ENCODE assay signal across 11 mouse cellular contexts in genomic region chr3:102158759-102159422, GRCm38 (mm10). TPM values are rescaled to one million over a fixed set of nuclear protein-coding genes. Genes with fewer than 3 reads are reported as not detected.
DNase-seq lines count a peak whose midpoint lies in the region; ATAC-seq and TF ChIP-seq lines count a peak whose summit lies in the region.
"Had no signal": no experiment of that assay in that cellular context is flagged by ENCODE, and none has a peak within 500 bp of the region (broad histone marks: within the 10 kb centered on the region; RNA-seq: fewer than 3 reads in every experiment).

No protein-coding gene starts in this region.

- H3K27me3 ChIP-seq in heart, embryonic 10.5 days (ENCODE audit: insufficient read depth, poor library complexity, severe bottlenecking), result no peaks in the 10 kb centered on the region
- H3K27me3 ChIP-seq in liver, embryonic 12.5 days (replicated peaks), result no peaks in the 10 kb centered on the region
- no peaks in the 10 kb centered on the region for H3K27me3 ChIP-seq in liver, embryonic 11.5 days (replicated peaks; ENCODE audit: control insufficient read depth, insufficient read depth, low read length)
- no peaks in the 10 kb centered on the region for H3K27me3 ChIP-seq in MEL (ENCODE audit: control insufficient read depth in 1 of 2, insufficient read depth in 2 of 2, low read length in 2 of 2)
- no peaks in the 10 kb centered on the region for H3K27me3 ChIP-seq in liver, postnatal 0 days (ENCODE audit: insufficient read depth, low read length)
- H3K27me3 ChIP-seq: limb, embryonic 15.5 days had no signal

- no peaks in the 10 kb centered on the region for H3K9me3 ChIP-seq in heart, embryonic 10.5 days
- no peaks in the 10 kb centered on the region for H3K9me3 ChIP-seq in liver, embryonic 12.5 days (replicated peaks)
- no peaks in the 10 kb centered on the region for H3K9me3 ChIP-seq in liver, embryonic 11.5 days (ENCODE audit: control insufficient read depth, low read length)
- H3K9me3 ChIP-seq in MEL (replicated peaks; ENCODE audit: insufficient read depth, low read length), result no peaks in the 10 kb centered on the region
- no peaks in the 10 kb centered on the region for H3K9me3 ChIP-seq in liver, postnatal 0 days (ENCODE audit: low read length)
- H3K9me3 ChIP-seq: limb, embryonic 15.5 days had no signal

- ATAC-seq in liver, embryonic 12.5 days, result no peak
- ATAC-seq in liver, embryonic 11.5 days (replicated peaks; ENCODE audit: low FRiP score), result no peak
- peak; percentile 43; the same call in 1 of the 2 replicates for ATAC-seq in liver, postnatal 0 days
- ATAC-seq: CD4-positive, CD25-positive, alpha-beta regulatory T cell, adult 4 months had no signal

- TF ChIP-seq CTCF in MEL (IDR thresholded peaks at IDR 0.05 in 2 of 3, conservative IDR thresholded peaks at IDR 0.05 in 1 of 3; ENCODE audit: control insufficient read depth in 1 of 3, insufficient read depth in 1 of 3, low read depth in 2 of 3, low read length in 3 of 3, poor library complexity in 1 of 3, severe bottlenecking in 1 of 3), result no peak
- TF ChIP-seq CTCF in liver, postnatal 0 days (IDR thresholded peaks at IDR 0.05; ENCODE audit: low read depth), result no peak

- H3K36me3 ChIP-seq in heart, embryonic 10.5 days, result peaks cover 80% of the 10 kb centered on the region
- H3K36me3 ChIP-seq in liver, embryonic 12.5 days, result peaks cover 90% of the 10 kb centered on the region
- peaks cover 36% of the 10 kb centered on the region for H3K36me3 ChIP-seq in liver, embryonic 11.5 days (ENCODE audit: control insufficient read depth, insufficient read depth, low read length)
- H3K36me3 ChIP-seq in MEL (ENCODE audit: control insufficient read depth in 1 of 2, insufficient read depth in 2 of 2, low read length in 2 of 2), result peaks cover 0 to 15% of the 10 kb centered on the region in 2 experiments; a peak in 2 of 4 replicates
- peaks cover 54% of the 10 kb centered on the region for H3K36me3 ChIP-seq in liver, postnatal 0 days (replicated peaks; ENCODE audit: insufficient read depth, low read length)

- TF ChIP-seq EP300 in MEL (IDR thresholded peaks at IDR 0.05; ENCODE audit: low read depth in 1 of 2, low read length in 2 of 2), result no peak
- no peak for TF ChIP-seq EP300 in liver, postnatal 0 days (IDR thresholded peaks at IDR 0.05; ENCODE audit: low read depth)

- DNase-seq in heart, embryonic 10.5 days (ENCODE audit: low spot score), result peak; percentile 76
- no peak for DNase-seq in heart, adult 9 months (ENCODE audit: low spot score in 2 of 2)
- DNase-seq in liver, embryonic 11.5 days (ENCODE audit: low spot score), result no peak
- DNase-seq in MEL (ENCODE audit: low read depth, low spot score), result peak; percentile 41
- DNase-seq in liver, postnatal 0 days, result no peak
- no peak for DNase-seq in ovary, adult 18-20 months (ENCODE audit: low spot score)
- DNase-seq in retina, embryonic 14.5 days (ENCODE audit: low spot score), result no peak
- DNase-seq: cerebellum, adult 8-10 months had no signal

- no peak overlapping the region; the same call in 1 of the 2 replicates for H3K9ac ChIP-seq in liver, embryonic 12.5 days
- no peak overlapping the region for H3K9ac ChIP-seq in liver, embryonic 11.5 days (ENCODE audit: low read depth, low read length)
- no peak overlapping the region for H3K9ac ChIP-seq in MEL (ENCODE audit: control insufficient read depth, low read depth, low read length, poor library complexity, severe bottlenecking)
- H3K9ac ChIP-seq in liver, postnatal 0 days (replicated peaks), result no peak overlapping the region; the same call in 1 of the 2 replicates
- H3K9ac ChIP-seq: limb, embryonic 15.5 days had no signal

- H3K79me2 ChIP-seq in MEL (ENCODE audit: control insufficient read depth, insufficient read depth, low read length, poor library complexity), result no peaks in the 10 kb centered on the region

- peak overlapping the region; percentile 83; the same call in 1 of the 2 replicates for H3K4me2 ChIP-seq in liver, embryonic 12.5 days
- no peak overlapping the region for H3K4me2 ChIP-seq in liver, embryonic 11.5 days
- no peak overlapping the region for H3K4me2 ChIP-seq in liver, postnatal 0 days (ENCODE audit: low read depth, low read length)
- H3K4me2 ChIP-seq: limb, embryonic 15.5 days had no signal

- no peak for TF ChIP-seq RAD21 in MEL (IDR thresholded peaks at IDR 0.05; ENCODE audit: low read depth, low read length)

- WGBS in heart, embryonic 10.5 days, result 82% methylated on average over 14 of the region's 14 CpGs
- 67% methylated on average over 14 of the region's 14 CpGs for WGBS in liver, embryonic 12.5 days (ENCODE audit: insufficient replicate concordance)
- 74% methylated on average over 14 of the region's 14 CpGs for WGBS in liver, embryonic 11.5 days
- WGBS in liver, postnatal 0 days (ENCODE audit: insufficient replicate concordance), result 72% methylated on average over 14 of the region's 14 CpGs

- no peak overlapping the region for H3K4me3 ChIP-seq in heart, embryonic 10.5 days
- no peak overlapping the region for H3K4me3 ChIP-seq in liver, embryonic 12.5 days
- no peak overlapping the region for H3K4me3 ChIP-seq in liver, embryonic 11.5 days (ENCODE audit: low read depth, low read length)
- no peak overlapping the region for H3K4me3 ChIP-seq in MEL (ENCODE audit: control insufficient read depth in 1 of 2, insufficient read depth in 1 of 2, low read depth in 2 of 2, low read length in 2 of 2)
- no peak overlapping the region for H3K4me3 ChIP-seq in liver, postnatal 0 days (ENCODE audit: low read depth, low read length)
- H3K4me3 ChIP-seq: limb, embryonic 15.5 days had no signal

- peaks cover 10% of the 10 kb centered on the region for H3K4me1 ChIP-seq in heart, embryonic 10.5 days
- H3K4me1 ChIP-seq in liver, embryonic 12.5 days, result peaks cover 71% of the 10 kb centered on the region
- peaks cover 15% of the 10 kb centered on the region for H3K4me1 ChIP-seq in liver, embryonic 11.5 days (replicated peaks; ENCODE audit: control insufficient read depth, insufficient read depth, low read length)
- H3K4me1 ChIP-seq in MEL (ENCODE audit: control insufficient read depth in 1 of 2, insufficient read depth in 2 of 2, low read length in 2 of 2), result peaks cover 3 to 13% of the 10 kb centered on the region in 2 experiments; a peak in 3 of 4 replicates
- peaks cover 3% of the 10 kb centered on the region; the same call in 1 of the 2 replicates for H3K4me1 ChIP-seq in liver, postnatal 0 days (ENCODE audit: insufficient read depth)

- peak overlapping the region; percentile 52; the same call in 1 of the 2 replicates for H3K27ac ChIP-seq in heart, embryonic 10.5 days
- H3K27ac ChIP-seq in liver, embryonic 12.5 days, result peak overlapping the region; percentile 70
- no peak overlapping the region for H3K27ac ChIP-seq in liver, embryonic 11.5 days (ENCODE audit: low read depth, low read length)
- no peak overlapping the region for H3K27ac ChIP-seq in MEL (ENCODE audit: control insufficient read depth, low read depth, low read length)
- H3K27ac ChIP-seq in liver, postnatal 0 days (ENCODE audit: low read depth), result 0 out of 2 replicates have a peak overlapping the region, but pooled peaks have one; percentile 6

- TF ChIP-seq POLR2A in MEL (IDR thresholded peaks at IDR 0.05; ENCODE audit: control insufficient read depth in 1 of 2, insufficient read depth in 1 of 2, low read depth in 1 of 2, low read length in 2 of 2, poor library complexity in 1 of 2), result no peak

TF ChIP-seq in MEL, 35 proteins besides CTCF, POLR2A, EP300 and RAD21:
- no peak for TF ChIP-seq MEF2A (IDR thresholded peaks at IDR 0.05; ENCODE audit: extremely low read depth, insufficient replicate concordance, low read depth, low read length, poor library complexity, severe bottlenecking)
- TF ChIP-seq HCFC1 (IDR thresholded peaks at IDR 0.05; ENCODE audit: low read depth, low read length), result no peak
- TF ChIP-seq ELF1 (IDR thresholded peaks at IDR 0.05; ENCODE audit: low read depth, low read length), result 0 out of 2 replicates have a peak, but pooled peaks have one; percentile 15
- no peak for TF ChIP-seq RCOR1 (IDR thresholded peaks at IDR 0.05; ENCODE audit: low read depth, low read length)
- TF ChIP-seq GATA1 (IDR thresholded peaks at IDR 0.05; ENCODE audit: low read depth, low read length), result 0 out of 2 replicates have a peak, but pooled peaks have one; percentile 21
- TF ChIP-seq GABPA (IDR thresholded peaks at IDR 0.05; ENCODE audit: low read depth, low read length), result no peak
- TF ChIP-seq ETS1 (IDR thresholded peaks at IDR 0.05; ENCODE audit: low read depth, low read length), result 0 out of 2 replicates have a peak, but pooled peaks have one; percentile 28

RNA-seq across cellular contexts. Expression of gene Vangl1, which starts 45.6 kb away (rescaled TPM):
- 26.5 and 32.8 TPM in 2 replicates for polyA plus RNA-seq in heart, embryonic 10.5 days (2016; fragmentation: Nextera tagmentation; extraction: Ambion mirVana)
- polyA plus RNA-seq in liver, embryonic 12.5 days (2016; fragmentation: Nextera tagmentation; extraction: Ambion mirVana), result 70.5 and 76.3 TPM in 2 replicates
- 52.9 and 59.3 TPM in 2 replicates for polyA plus RNA-seq in liver, embryonic 11.5 days (2014; fragmentation: Nextera tagmentation; extraction: Ambion mirVana)
- total RNA-seq in MEL (2012; rRNA removed), result 6.5 and 6.8 TPM in 2 replicates
- polyA plus RNA-seq in MEL (2012; ENCODE audit: insufficient read depth in 1 of 2, insufficient read length in 2 of 2, low read depth in 1 of 2, low replicate concordance in 2 of 2, missing spikeins in 1 of 2), result 10 to 100 TPM in 1 of 2 experiments, not detected in 1; 15.1 TPM
- 21.4 and 22.8 TPM in 2 replicates for polyA plus RNA-seq in liver, postnatal 0 days (2015; fragmentation: Nextera tagmentation; extraction: Ambion mirVana)

Comparison
In these comparisons a context has a peak if more than half of its experiments do, and no peak if none do; other contexts are left out.
1. DNase-seq: peak in heart, embryonic 10.5 days (single experiment) and MEL (single experiment); none in heart, adult 9 months (0 of 2), liver, embryonic 11.5 days (single experiment), liver, postnatal 0 days (single experiment), ovary, adult 18-20 months (single experiment) and retina, embryonic 14.5 days (single experiment).
2. H3K27ac ChIP-seq: peak in heart, embryonic 10.5 days (single experiment), liver, embryonic 12.5 days (single experiment) and liver, postnatal 0 days (single experiment); none in liver, embryonic 11.5 days (single experiment) and MEL (single experiment).